Mouse (Mus musculus) activated CD4-positive, CD25-positive, alpha-beta regulatory T cell, adult 4 months (primary cell): ENCODE results near the gene U2surp. TPM values are rescaled to one million over a fixed set of nuclear protein-coding genes. Genes with fewer than 3 reads are reported as not detected.
"Not testable (repeated sequence)": the region's sequence is repeated elsewhere in the genome, so short reads cannot be mapped to it uniquely, and the experiment has no call there.

ENCODE experiments used
- ATAC-seq: one replicate; pipeline ENCODE4 v1.8.0; 2017
- polyA plus RNA-seq, 2 experiments: library from polyadenylated mRNA; unstranded; fragments of 100-300 nt; shearing (Covaris generic); gene quantifications; one replicate each; pipeline ENCODE4 v1.2.1; 2017

The U2surp gene
- polyA plus RNA-seq, 2 experiments from 2014 or later = 173 to 228 TPM

- no peak for ATAC-seq
Measured at GRCm38 (mm10) chr9:95533817-95534216, 22.0 kb upstream of the U2surp start.

- no peak for ATAC-seq
Measured at GRCm38 (mm10) chr9:95531144-95531543, 19.3 kb upstream of the U2surp start.

GRCm38 (mm10) chr9:95527676-95528075, 15.9 kb upstream of the U2surp start:
- ATAC-seq = no peak

- ATAC-seq = no peak
Measured at GRCm38 (mm10) chr9:95525961-95526360, 14.2 kb upstream of the U2surp start.

- ATAC-seq = no peak
Measured at GRCm38 (mm10) chr9:95525376-95525775, 13.6 kb upstream of the U2surp start.

GRCm38 (mm10) chr9:95522561-95522960, 10.8 kb upstream of the U2surp start:
- ATAC-seq = no peak

- ATAC-seq = no peak
Measured at GRCm38 (mm10) chr9:95521566-95521965, 9.8 kb upstream of the U2surp start.

- no peak for ATAC-seq
Measured at GRCm38 (mm10) chr9:95521031-95521430, 9.2 kb upstream of the U2surp start.

GRCm38 (mm10) chr9:95520563-95520962, 8.8 kb upstream of the U2surp start:
- no peak for ATAC-seq

- ATAC-seq = not testable (repeated sequence)
Measured at GRCm38 (mm10) chr9:95514361-95514760, 2.6 kb upstream of the U2surp start.

- ATAC-seq = no peak
Measured at GRCm38 (mm10) chr9:95513776-95514175, 2.0 kb upstream of the U2surp start.

GRCm38 (mm10) chr9:95512331-95513030, 685 bp upstream of the U2surp start:
- ATAC-seq = no peak

GRCm38 (mm10) chr9:95510693-95511404, 947 bp downstream of the U2surp start:
- no peak for ATAC-seq

- no peak for ATAC-seq
Measured at GRCm38 (mm10) chr9:95505666-95506065, 6.1 kb downstream of the U2surp start.

- ATAC-seq = no peak
Measured at GRCm38 (mm10) chr9:95499848-95500247, 11.9 kb downstream of the U2surp start.

GRCm38 (mm10) chr9:95495038-95495437, 16.8 kb downstream of the U2surp start:
- ATAC-seq = no peak

GRCm38 (mm10) chr9:95493393-95493792, 18.4 kb downstream of the U2surp start:
- peak; percentile 57 for ATAC-seq

- ATAC-seq = no peak
Measured at GRCm38 (mm10) chr9:95490003-95490402, 21.8 kb downstream of the U2surp start.

GRCm38 (mm10) chr9:95488861-95489260, 22.9 kb downstream of the U2surp start:
- ATAC-seq = no peak

- ATAC-seq = no peak
Measured at GRCm38 (mm10) chr9:95479981-95480380, 31.8 kb downstream of the U2surp start.

- no peak for ATAC-seq
Measured at GRCm38 (mm10) chr9:95478443-95478842, 33.4 kb downstream of the U2surp start.

GRCm38 (mm10) chr9:95472926-95473325, 38.9 kb downstream of the U2surp start:
- no peak for ATAC-seq

- ATAC-seq = peak; percentile 63
Measured at GRCm38 (mm10) chr9:95469011-95469576, 42.7 kb downstream of the U2surp start.

GRCm38 (mm10) chr9:95464028-95464427, 47.8 kb downstream of the U2surp start:
- ATAC-seq = no peak
